Mouse (Mus musculus): ENCODE measurements at regions not wholly inside any gene's neighbourhood (a gene's known extent, or its start where the extent isn't known, plus 50 kb on each side); places are given as distances from the start of the nearest gene placed in this dataset.

DNA sequence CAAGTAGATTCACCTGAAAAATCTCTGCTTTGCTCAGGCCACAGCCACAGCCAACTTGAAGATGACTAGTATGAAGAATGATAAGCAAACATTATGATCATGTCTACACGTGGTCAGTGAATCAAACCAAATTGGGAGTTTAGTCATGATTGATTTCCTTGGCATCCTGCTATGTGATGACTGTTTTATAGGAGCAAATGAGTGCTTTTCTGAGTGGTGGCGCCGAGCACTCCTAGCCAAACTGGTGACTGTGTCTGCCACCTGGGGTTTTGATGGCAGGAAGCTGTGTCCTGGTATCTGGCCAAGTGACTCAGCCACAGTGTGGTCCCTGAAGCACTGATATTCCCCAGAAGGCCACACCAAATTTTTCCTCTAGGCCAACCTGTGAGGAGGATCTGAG, 152.1 kb upstream of the Pbx1 start:
- no peak for TF ChIP-seq CTCF (IDR thresholded peaks at IDR 0.05; ENCODE audit: control insufficient read depth, insufficient read depth, insufficient replicate concordance, low read depth, low read length)
- no peak for TF ChIP-seq POLR2A (IDR thresholded peaks at IDR 0.05; ENCODE audit: control insufficient read depth, low read depth, low read length)

All from testis, adult 2 months (tissue).